Mouse (Mus musculus) cerebellum, adult 18-20 months (tissue): ENCODE data around the gene Dclk3.

Source experiments
- DNase-seq, 2 experiments: peaks; one replicate each; pipeline ENCODE4 v3.0.0; 2021

Gene Dclk3

GRCm38 (mm10) chr9:111491280-111491679, 52.4 kb downstream of the Dclk3 start:
- no peak for DNase-seq

DNA sequence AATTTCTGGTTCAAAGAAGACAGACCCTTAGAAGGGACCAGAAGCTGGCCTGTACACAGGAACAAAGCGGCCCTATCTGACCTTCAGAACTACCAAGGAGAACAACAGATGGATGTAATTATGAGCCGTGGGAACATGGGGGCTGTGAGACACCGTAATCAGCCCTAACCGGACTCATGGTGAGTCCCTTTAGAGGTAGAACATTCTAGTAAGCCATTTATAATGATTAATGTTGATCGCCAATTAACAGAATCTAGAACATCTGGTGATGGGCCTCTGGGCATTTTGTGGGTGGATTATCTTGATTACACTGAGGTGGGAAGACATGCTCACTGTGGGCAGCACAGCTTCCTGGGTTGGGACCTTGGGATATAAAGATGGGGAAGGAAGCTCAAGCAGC, 54.6 kb downstream of the Dclk3 start:
- DNase-seq, result no peak

- DNase-seq, result peak; percentile 68 to 79
Measured at GRCm38 (mm10) chr9:111495561-111495960, 56.7 kb downstream of the Dclk3 start.

- DNase-seq, result peak; percentile 81 to 88
Measured at GRCm38 (mm10) chr9:111497074-111497811, 58.4 kb downstream of the Dclk3 start.

- no peak for DNase-seq
Measured at GRCm38 (mm10) chr9:111500211-111500610, 61.3 kb downstream of the Dclk3 start.

DNA sequence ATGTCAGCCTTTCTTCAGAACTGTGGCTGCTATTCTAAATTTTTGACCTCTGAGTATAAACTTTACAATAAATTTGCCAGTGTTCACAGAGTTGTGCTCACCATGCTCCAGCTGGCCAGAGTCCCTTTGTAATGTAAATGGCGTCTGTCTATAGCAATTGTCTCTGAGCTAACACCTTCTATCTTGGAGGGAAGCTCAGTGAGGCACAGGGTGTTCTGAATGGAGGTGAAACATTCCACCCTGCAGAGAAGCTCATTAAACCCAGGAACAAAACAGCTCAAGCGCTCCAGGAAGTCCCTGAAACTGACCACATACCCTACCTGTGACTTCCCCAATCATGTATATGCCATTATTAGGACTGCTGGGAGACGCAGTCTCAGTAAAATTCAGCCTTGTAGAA, 67.2 kb downstream of the Dclk3 start:
- no peak for DNase-seq

DNA sequence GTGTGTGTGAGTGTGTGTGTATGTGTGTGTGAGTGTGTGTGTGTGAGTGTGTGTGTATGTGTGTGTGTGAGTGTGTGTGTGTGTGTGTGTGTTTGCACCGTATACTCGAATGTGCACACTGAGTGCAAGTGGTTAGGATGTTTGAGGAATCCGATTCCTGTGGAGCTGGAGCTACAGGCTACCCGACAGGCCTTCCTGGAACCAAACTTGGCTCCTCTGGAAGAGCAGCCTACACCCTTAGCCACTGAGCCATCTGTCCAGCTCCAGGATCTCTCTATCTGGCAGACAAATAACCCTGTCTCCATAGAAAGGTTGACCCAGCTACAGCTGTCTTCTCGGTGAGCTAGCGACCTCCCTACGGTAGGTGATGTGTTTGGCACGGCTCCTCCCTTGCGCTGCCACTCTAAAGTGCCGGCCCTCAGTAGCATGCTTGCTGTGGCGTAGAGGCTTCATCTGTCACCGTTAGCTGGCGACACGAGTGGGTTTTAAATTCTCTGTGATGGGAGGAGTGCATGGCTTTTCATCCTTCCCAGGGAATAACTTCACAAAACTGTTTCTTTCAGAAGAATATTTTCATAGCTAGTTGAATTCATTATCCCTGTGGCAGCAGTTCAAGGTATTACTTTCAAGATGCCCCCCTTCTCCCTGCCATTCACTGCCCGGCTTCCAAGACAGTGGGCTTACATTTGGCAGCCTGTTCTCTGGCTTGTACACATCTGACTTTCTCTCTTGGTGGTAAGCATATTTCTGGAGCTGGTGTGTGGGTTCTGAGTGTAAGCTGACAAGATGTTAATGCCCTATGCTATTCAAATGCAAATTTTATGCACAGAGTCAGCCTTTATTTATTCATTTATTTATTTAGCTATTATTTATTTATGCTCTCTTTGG, 75.9 kb downstream of the Dclk3 start:
- DNase-seq, result no peak

DNA sequence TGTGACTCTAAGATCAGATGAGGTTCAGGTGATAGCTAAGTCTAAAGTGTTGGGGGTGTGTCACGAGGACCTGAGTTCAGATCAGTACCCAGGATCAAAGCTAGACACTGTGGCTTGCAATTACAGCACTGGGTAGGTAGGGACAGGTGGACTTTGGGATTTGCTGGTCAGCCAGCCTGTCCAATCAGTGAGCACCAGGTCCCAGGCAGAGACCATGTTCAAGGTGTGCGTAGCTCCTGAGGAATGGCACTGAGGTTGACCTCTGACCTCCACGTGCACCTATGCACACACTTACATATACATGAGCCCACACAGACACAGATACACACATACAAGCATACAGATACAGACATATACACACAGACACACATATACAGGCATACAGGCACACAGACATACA, 76.7 kb downstream of the Dclk3 start:
- no peak for DNase-seq

DNA sequence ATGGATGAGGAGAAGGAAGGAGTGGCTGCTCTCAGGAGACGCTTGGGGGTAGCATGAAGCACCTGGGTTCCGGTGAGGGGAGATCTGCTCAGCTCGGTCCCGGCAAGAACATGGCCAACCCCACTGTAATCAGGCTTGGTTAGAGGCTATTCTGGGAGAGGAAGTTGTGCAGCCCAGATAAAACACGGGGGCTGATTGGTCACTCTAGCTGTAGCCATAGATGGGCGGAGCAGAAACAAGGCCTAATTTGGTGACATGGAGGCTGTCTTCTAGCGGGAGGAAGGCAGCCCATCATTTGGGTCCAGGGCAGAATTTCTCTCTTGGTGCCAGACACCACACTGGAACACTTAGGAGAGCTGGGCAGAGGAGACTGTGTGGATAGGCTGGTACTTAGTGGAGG, 83.3 kb downstream of the Dclk3 start:
- DNase-seq, result no peak

DNA sequence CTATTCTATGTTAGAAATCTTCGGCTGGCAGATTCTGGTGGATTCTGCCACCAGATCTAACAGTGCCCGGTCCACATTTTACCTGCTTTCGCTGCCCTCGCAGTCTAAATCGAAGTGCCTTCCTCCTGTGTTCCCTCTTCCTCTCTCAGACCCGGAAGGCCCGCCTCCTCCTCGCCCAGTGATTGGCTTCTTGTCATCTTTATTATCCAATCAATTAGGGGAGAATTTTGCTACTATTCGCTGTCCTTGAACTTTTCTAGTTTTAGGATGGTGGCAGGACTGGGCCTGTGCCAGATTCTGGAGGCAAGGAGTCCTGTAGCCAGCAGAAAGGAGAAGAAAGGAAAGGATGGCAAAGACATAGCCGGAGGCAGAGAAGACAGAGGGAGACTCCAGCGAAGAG, 84.2 kb downstream of the Dclk3 start:
- DNase-seq, result no peak

DNA sequence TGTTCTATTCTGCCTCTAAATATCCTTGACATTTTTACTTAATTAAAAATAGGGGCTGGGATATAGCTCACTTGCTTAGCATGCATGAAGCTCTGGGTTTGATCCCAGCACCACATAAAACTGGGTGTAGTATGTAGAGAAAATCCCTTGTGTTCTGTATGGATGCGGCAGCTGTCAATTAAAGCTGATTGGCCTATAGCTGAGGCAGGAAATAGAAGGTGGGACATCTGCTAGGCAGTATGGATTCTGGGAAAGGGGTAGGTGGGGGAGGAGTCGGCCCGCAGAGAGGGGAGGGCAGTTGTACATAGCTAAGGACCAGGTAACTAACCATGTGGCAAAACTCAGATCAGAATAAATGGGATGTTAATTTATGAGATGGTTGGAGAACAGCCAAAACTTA, 85.0 kb downstream of the Dclk3 start:
- no peak for DNase-seq

DNA sequence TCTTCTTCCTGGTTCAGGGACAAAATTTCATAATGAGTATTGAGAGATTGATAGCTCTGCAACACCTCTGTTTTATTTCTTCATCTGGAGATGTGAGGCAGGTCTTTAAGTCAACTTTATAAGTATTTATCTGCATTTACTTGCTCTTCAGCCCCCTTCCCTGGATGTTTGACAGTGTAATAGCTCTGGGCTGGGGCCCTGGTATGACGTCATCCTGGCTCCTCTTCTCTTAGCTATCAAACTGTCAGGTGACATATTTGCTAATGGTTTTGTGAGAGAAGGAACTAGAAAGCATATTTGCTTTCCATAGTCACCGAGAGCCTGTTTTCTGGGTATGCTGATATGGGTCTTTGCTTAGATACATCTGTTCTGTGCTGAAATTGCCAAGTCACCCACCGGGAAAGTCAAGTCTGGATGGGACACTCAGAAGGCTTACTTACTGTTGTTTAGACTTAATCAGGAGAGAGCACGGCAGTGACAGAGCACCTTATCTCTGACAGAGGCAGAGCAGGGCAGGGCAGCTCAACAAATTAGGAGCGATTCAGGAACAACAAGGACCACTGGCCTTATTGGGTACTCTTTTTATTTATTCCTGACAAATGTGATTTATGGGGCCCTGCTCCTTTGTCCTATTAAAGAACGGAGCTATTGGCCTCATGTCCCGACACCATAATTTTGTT, 96.0 kb downstream of the Dclk3 start:
- DNase-seq, result no peak

DNA sequence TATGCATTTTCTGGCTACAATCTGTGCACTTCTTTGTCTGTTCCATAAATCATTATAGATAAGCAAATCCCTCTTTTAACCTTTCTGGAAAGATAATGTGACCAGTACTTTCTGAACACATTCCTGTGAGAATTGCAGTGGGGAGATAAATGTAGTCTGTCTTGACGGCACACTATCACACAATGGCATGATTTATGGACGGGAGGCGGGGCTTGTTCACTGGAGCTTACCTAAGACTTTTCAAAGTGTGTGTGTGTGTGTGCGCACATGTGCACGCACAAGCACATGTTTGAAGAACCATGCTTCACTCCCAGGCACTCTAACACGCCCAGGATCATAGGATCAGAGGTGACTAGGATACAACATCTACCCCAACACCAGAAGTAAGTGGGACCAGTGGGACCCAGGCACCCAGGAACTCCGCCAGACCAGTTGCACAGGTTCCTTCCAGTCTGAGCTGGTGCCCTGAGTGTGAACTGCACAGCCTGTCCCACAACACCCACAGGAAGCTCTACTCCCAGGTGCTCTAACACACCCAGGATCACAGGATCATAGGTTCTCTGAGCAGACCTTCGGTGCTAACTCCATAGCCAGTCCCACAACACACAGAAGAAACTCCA, 96.7 kb downstream of the Dclk3 start:
- no peak for DNase-seq
